Mouse (Mus musculus): Measurements from ENCODE around the gene Tspan14.

DNA sequence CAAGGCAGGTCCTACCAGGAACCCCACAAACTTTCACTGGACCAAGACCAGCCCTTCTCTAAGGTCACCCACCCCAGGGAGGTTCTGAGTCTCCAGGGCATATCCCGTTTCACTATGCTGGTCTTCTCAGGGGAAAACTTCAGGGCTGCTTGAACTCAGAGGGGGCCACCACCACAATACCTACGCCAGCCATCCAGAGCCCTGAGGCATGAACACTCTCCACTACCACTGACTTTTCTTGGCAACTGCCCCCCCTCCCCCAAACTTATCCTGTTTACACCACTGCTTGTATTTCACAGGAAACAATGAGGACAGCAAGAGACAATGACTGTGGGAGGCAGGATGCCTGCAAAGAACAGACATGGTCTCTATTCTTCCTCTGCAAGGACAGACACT lies 7.6 kb downstream of the Tspan14 start:
- TF ChIP-seq CTCF (IDR thresholded peaks at IDR 0.05; ENCODE audit: control insufficient read depth, insufficient read depth, low read length), result no peak
- no peak for TF ChIP-seq POLR2A (IDR thresholded peaks at IDR 0.05; ENCODE audit: borderline replicate concordance, control insufficient read depth, low read depth, low read length)

All from bone marrow, adult 2 months (tissue).